Mouse (Mus musculus): ENCODE data around the gene Gm21987. TPM values are rescaled to one million over a fixed set of nuclear protein-coding genes. Genes with fewer than 3 reads are reported as not detected.
A peak's percentile ranks its signal among the peaks of the same experiment; 100 is the strongest.

The Gm21987 gene
- total and polyA plus RNA-seq, 3 experiments: 0.42 TPM; not detected in 2

DNA sequence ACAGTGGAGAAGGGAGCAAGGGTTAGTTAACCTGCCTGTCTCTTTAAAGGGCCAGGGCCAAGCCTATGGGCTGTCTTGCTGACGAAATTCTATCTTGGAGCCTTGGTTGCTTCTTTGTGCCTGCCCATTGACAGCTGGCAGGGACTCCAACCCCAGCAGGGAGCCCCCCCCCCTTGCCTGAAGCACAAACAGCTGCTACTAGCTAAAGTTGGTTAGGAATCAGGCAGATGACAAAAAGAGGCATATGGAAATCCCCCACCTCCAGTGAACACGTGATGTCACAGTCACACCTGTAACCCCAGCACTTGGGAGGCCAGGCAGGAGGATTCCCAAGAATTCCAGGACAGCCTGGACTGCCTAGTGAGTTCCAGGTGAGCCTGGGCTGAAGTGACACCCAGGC, 13.5 kb downstream of the Gm21987 start:
- DNase-seq (ENCODE audit: extremely low read depth): peak; percentile 48
- Histone ChIP-seq H3K9me3 (replicated peaks; ENCODE audit: low read length) (peaks cover 2% of the 10 kb centered on the region), H3K36me3 (replicated peaks in 1 of 2; ENCODE audit: control insufficient read depth in 1 of 2, insufficient read depth in 1 of 2, low read length in 1 of 2) (peaks cover 3 to 49% of the 10 kb centered on the region in 2 experiments), H3K4me1 (ENCODE audit: control insufficient read depth in 1 of 2, insufficient read depth in 2 of 2) (peaks cover 23 to 54% of the 10 kb centered on the region in 2 experiments), H3K9ac (ENCODE audit: insufficient read depth, low read depth) (no peak overlapping the region), H3K79me2 (replicated peaks; ENCODE audit: control insufficient read depth, extremely low read depth, insufficient read depth, poor library complexity, severe bottlenecking) (no peaks in the 10 kb centered on the region; the same call in 1 of the 2 replicates), H3K4me3 (replicated peaks in 1 of 3; ENCODE audit: low read depth in 2 of 3, low read length in 2 of 3, poor library complexity in 1 of 3) (no peak overlapping the region), H3K27ac (ENCODE audit: insufficient read depth, low read depth) (no peak overlapping the region), H3K4me2 (ENCODE audit: insufficient read depth, low read depth, poor library complexity, severe bottlenecking) (no peak overlapping the region), H3K27me3 (replicated peaks) (no peaks in the 10 kb centered on the region)
- TF ChIP-seq TCF12 (IDR thresholded peaks at IDR 0.05; ENCODE audit: low read depth, low read length) (peak; percentile 88), EP300 (IDR thresholded peaks at IDR 0.05; ENCODE audit: low read length) (0 out of 2 replicates have a peak, but pooled peaks have one; percentile 41), E2F4 (IDR thresholded peaks at IDR 0.05; ENCODE audit: insufficient replicate concordance, low read depth, low read length) (no peak), USF1 (IDR thresholded peaks at IDR 0.05; ENCODE audit: low read depth, low read length) (peak; percentile 62), RCOR1 (conservative IDR thresholded peaks at IDR 0.05; ENCODE audit: low read depth, low read length) (no peak), MYC (IDR thresholded peaks at IDR 0.05; ENCODE audit: low read depth, low read length) (no peak), ELF1 (IDR thresholded peaks at IDR 0.05; ENCODE audit: low read depth, low read length) (no peak), ETS1 (conservative IDR thresholded peaks at IDR 0.05; ENCODE audit: low read depth, low read length) (peak; percentile 85), USF2 (conservative IDR thresholded peaks at IDR 0.05; ENCODE audit: low read depth, low read length) (peak; percentile 64), BHLHE40 (IDR thresholded peaks at IDR 0.05; ENCODE audit: low read depth, low read length) (peak; percentile 83)
- in situ Hi-C loops (cut with MboI; ENCODE audit: low pct_ligation_motif_present, low pct_unique_long_range_greater_than_20kb, low sequenced_read_pairs): no loop called here
- dilution Hi-C loops (cut with MboI; ENCODE audit: extremely low pct_ligation_motif_present, extremely low pct_unique_long_range_greater_than_20kb, low sequenced_read_pairs): no loop called here

DNA sequence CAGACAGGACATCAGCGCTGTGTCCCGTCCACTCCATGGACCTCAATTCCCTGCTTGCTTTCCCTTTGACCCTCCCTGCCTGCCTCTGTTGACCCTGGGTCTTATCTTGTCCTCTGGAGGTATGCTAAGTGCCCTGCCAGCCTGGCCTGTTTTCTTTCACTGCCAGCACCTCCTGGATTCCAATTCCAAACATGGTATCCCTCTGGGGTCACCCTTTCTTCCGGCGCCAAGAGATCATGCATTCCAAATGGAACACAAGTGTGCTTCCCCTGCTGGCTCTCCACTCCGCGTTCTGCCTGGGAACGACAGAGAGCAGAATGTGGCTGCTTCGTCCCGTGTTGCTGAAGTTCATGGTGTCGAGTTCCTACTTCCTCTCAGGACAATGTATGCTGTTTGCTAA, 15.1 kb downstream of the Gm21987 start, which contains the start of gene Popdc2:
Gene Popdc2 (plus strand): TSS at position 277 of the 400 bp plus-strand sequence.
- H3K9me3 ChIP-seq (replicated peaks; ENCODE audit: low read length): peaks cover 2% of the 10 kb centered on the region
- H3K27ac ChIP-seq (ENCODE audit: insufficient read depth, low read depth): no peak within 1 kb of the TSS
- no peak for DNase-seq (ENCODE audit: extremely low read depth)
- H3K4me1 ChIP-seq (ENCODE audit: control insufficient read depth in 1 of 2, insufficient read depth in 2 of 2): peaks cover 28 to 60% of the 10 kb centered on the region in 2 experiments
- dilution Hi-C loops (cut with MboI; ENCODE audit: extremely low pct_ligation_motif_present, extremely low pct_unique_long_range_greater_than_20kb, low sequenced_read_pairs): no loop called here
- H3K27me3 ChIP-seq (replicated peaks): no peaks in the 10 kb centered on the region
- TF ChIP-seq KAT2A (IDR thresholded peaks at IDR 0.05; ENCODE audit: insufficient replicate concordance, low read length) (no peak), SIN3A (IDR thresholded peaks at IDR 0.05; ENCODE audit: low read length) (no peak), POLR2A (IDR thresholded peaks at IDR 0.05; ENCODE audit: low read depth, low read length) (no peak), MYC (IDR thresholded peaks at IDR 0.05; ENCODE audit: low read depth, low read length) (no peak), JUND (conservative IDR thresholded peaks at IDR 0.05; ENCODE audit: low read depth, low read length) (no peak), TBP (conservative IDR thresholded peaks at IDR 0.05; ENCODE audit: low read depth, low read length) (no peak), MAX (IDR thresholded peaks at IDR 0.05; ENCODE audit: low read length) (no peak), NELFE (IDR thresholded peaks at IDR 0.05; ENCODE audit: low read depth, low read length) (no peak), JUN (IDR thresholded peaks at IDR 0.05; ENCODE audit: insufficient read depth, low read depth, low read length) (no peak), ZNF384 (IDR thresholded peaks at IDR 0.05; ENCODE audit: low read depth, low read length) (no peak), ZKSCAN1 (IDR thresholded peaks at IDR 0.05; ENCODE audit: borderline replicate concordance, low read depth, low read length) (no peak), MAFK (IDR thresholded peaks at IDR 0.05; ENCODE audit: insufficient replicate concordance, low read length) (no peak)
- H3K79me2 ChIP-seq (replicated peaks; ENCODE audit: control insufficient read depth, extremely low read depth, insufficient read depth, poor library complexity, severe bottlenecking): no peaks in the 10 kb centered on the region
- H3K4me3 ChIP-seq (replicated peaks in 1 of 3; ENCODE audit: low read depth in 2 of 3, low read length in 2 of 3, poor library complexity in 1 of 3): no peak within 1 kb of the TSS
- in situ Hi-C loops (cut with MboI; ENCODE audit: low pct_ligation_motif_present, low pct_unique_long_range_greater_than_20kb, low sequenced_read_pairs): no loop called here
- no peak within 1 kb of the TSS for H3K4me2 ChIP-seq (ENCODE audit: insufficient read depth, low read depth, poor library complexity, severe bottlenecking)
- no peak within 1 kb of the TSS for H3K9ac ChIP-seq (ENCODE audit: insufficient read depth, low read depth)
- H3K36me3 ChIP-seq (replicated peaks in 1 of 2; ENCODE audit: control insufficient read depth in 1 of 2, insufficient read depth in 1 of 2, low read length in 1 of 2): peaks cover 0 to 34% of the 10 kb centered on the region in 2 experiments

Measured in CH12.LX (cell line).